ENCODE assay signal across 10 mouse cellular contexts in genomic region chr10:75304413-75304812, GRCm38 (mm10). TPM values are rescaled to one million over a fixed set of nuclear protein-coding genes. Genes with fewer than 3 reads are reported as not detected.
DNase-seq lines count a peak whose midpoint lies in the region; ATAC-seq and TF ChIP-seq lines count a peak whose summit lies in the region.
"Had no signal": no experiment of that assay in that cellular context is flagged by ENCODE, and none has a peak within 500 bp of the region (broad histone marks: within the 10 kb centered on the region; RNA-seq: fewer than 3 reads in every experiment).

No protein-coding gene starts in this region.

- no peaks in the 10 kb centered on the region for H3K9me3 ChIP-seq in forebrain, embryonic 12.5 days
- no peaks in the 10 kb centered on the region for H3K9me3 ChIP-seq in kidney, embryonic 15.5 days (replicated peaks)
- no peaks in the 10 kb centered on the region for H3K9me3 ChIP-seq in stomach, embryonic 16.5 days (replicated peaks; ENCODE audit: control insufficient read depth, low read length)
- H3K9me3 ChIP-seq: G1E had no signal

- WGBS in forebrain, embryonic 12.5 days, result 80% methylated on average over 6 of the region's 6 CpGs
- 41% methylated on average over 6 of the region's 6 CpGs for WGBS in kidney, embryonic 15.5 days
- 73% methylated on average over 6 of the region's 6 CpGs for WGBS in stomach, embryonic 16.5 days

- H3K36me3 ChIP-seq in forebrain, embryonic 12.5 days (replicated peaks), result peaks cover 47% of the 10 kb centered on the region
- peaks cover 78% of the 10 kb centered on the region for H3K36me3 ChIP-seq in kidney, embryonic 15.5 days
- H3K36me3 ChIP-seq in stomach, embryonic 16.5 days (ENCODE audit: control insufficient read depth, insufficient read depth, low read length), result peaks cover under 1% of the 10 kb centered on the region; the same call in 1 of the 2 replicates

- DNase-seq in gastrocnemius, adult 2 months, result no peak
- no peak for DNase-seq in gastrocnemius, adult 18-20 months (ENCODE audit: low spot score)
- DNase-seq in CD4-positive, CD25-positive, alpha-beta regulatory T cell, adult 2 months (ENCODE audit: low read depth, low spot score), result peak; percentile 47
- no peak for DNase-seq in ovary, postnatal 36 days (ENCODE audit: low spot score)
- DNase-seq in ovary, postnatal 10 days (ENCODE audit: low spot score), result no peak

- ATAC-seq in forebrain, embryonic 12.5 days (ENCODE audit: low FRiP score), result no peak
- ATAC-seq in kidney, embryonic 15.5 days (replicated peaks; ENCODE audit: low FRiP score), result peak; percentile 69
- ATAC-seq in stomach, embryonic 16.5 days (ENCODE audit: insufficient read depth, low FRiP score), result no peak

- no peak for TF ChIP-seq CTCF in gastrocnemius, adult 2 months (IDR thresholded peaks at IDR 0.05)

- peak overlapping the region; percentile 46 for H3K27ac ChIP-seq in gastrocnemius, adult 2 months
- H3K27ac ChIP-seq in forebrain, embryonic 12.5 days, result peak overlapping the region; percentile 65
- H3K27ac ChIP-seq in kidney, embryonic 15.5 days, result peak overlapping the region; percentile 67
- peak overlapping the region; percentile 34; the same call in 1 of the 2 replicates for H3K27ac ChIP-seq in stomach, embryonic 16.5 days (ENCODE audit: low read length)

- H3K4me2 ChIP-seq in forebrain, embryonic 12.5 days, result no peak overlapping the region
- H3K4me2 ChIP-seq in kidney, embryonic 15.5 days, result no peak overlapping the region
- no peak overlapping the region for H3K4me2 ChIP-seq in stomach, embryonic 16.5 days (ENCODE audit: low read depth, low read length)

- no peaks in the 10 kb centered on the region for H3K27me3 ChIP-seq in forebrain, embryonic 12.5 days
- no peaks in the 10 kb centered on the region for H3K27me3 ChIP-seq in kidney, embryonic 15.5 days
- H3K27me3 ChIP-seq in stomach, embryonic 16.5 days (ENCODE audit: control insufficient read depth, insufficient read depth, low read length), result no peaks in the 10 kb centered on the region

- H3K4me1 ChIP-seq in forebrain, embryonic 12.5 days, result peaks cover 9% of the 10 kb centered on the region
- peaks cover 22% of the 10 kb centered on the region for H3K4me1 ChIP-seq in kidney, embryonic 15.5 days
- 0 out of 2 replicates have a peak, but pooled peaks cover 3% of the 10 kb centered on the region for H3K4me1 ChIP-seq in stomach, embryonic 16.5 days (ENCODE audit: control insufficient read depth, insufficient read depth, low read length)

- H3K4me3 ChIP-seq in gastrocnemius, adult 2 months, result no peak overlapping the region
- no peak overlapping the region for H3K4me3 ChIP-seq in forebrain, embryonic 12.5 days (replicated peaks)
- no peak overlapping the region for H3K4me3 ChIP-seq in kidney, embryonic 15.5 days (replicated peaks)
- H3K4me3 ChIP-seq in stomach, embryonic 16.5 days (replicated peaks; ENCODE audit: low read length), result no peak overlapping the region
- H3K4me3 ChIP-seq: erythroblast, embryonic 14.5 days had no signal

- 0 out of 2 replicates have a peak overlapping the region, but pooled peaks have one; percentile 1 for H3K9ac ChIP-seq in forebrain, embryonic 12.5 days
- H3K9ac ChIP-seq in kidney, embryonic 15.5 days, result no peak overlapping the region
- no peak overlapping the region for H3K9ac ChIP-seq in stomach, embryonic 16.5 days (ENCODE audit: low read length)

- intact Hi-C loops in gastrocnemius, adult 2 months (cut with DNase I), result no loop called here

RNA-seq across cellular contexts. Expression of gene Adora2a, which starts 12.3 kb away (rescaled TPM):
- under 1 TPM; 0.92 to 0.98 TPM for total RNA-seq in gastrocnemius, adult 2 months (2021)
- total RNA-seq in gastrocnemius, adult 18-20 months (2021), result 1 to 10 TPM in 1 of 2 experiments, under 1 TPM in 1; 0.96 to 1.6 TPM
- polyA plus RNA-seq in forebrain, embryonic 12.5 days (2016; fragmentation: Nextera tagmentation; extraction: Ambion mirVana), result 3.2 and 3.6 TPM in 2 replicates
- polyA plus RNA-seq in kidney, embryonic 15.5 days (2015; fragmentation: Nextera tagmentation; extraction: Ambion mirVana), result 4.6 and 6.5 TPM in 2 replicates
- 3.0 and 3.5 TPM in 2 replicates for polyA plus RNA-seq in stomach, embryonic 16.5 days (2015; fragmentation: Nextera tagmentation; extraction: Ambion mirVana)
- polyA plus RNA-seq: erythroblast, embryonic 14.5 days had no signal
